ENCODE assay signal across 10 mouse cellular contexts in the genomic region with DNA sequence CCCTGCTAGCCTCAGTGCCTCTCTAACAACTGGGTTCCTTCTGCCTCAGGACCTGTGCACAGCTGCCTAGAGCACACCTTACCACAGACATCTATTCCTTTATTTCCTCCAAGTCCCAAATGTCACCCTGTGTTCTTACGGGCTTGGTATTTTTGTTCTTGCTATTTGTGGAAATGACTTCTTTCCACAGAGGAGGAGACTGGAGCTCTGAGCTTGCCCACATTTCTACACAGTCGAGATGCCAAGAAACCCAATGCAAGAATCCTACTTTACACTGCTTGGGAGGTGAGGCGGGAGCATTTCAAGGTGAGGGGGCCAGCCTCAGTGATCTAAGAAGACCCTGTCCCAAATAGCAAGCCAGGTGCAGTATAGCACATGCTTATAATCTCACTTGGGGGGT. TPM values are rescaled to one million over a fixed set of nuclear protein-coding genes. Genes with fewer than 3 reads are reported as not detected.
A peak's percentile ranks its signal among the peaks of the same experiment; 100 is the strongest.
DNase-seq lines count a peak whose midpoint lies in the region; ATAC-seq and TF ChIP-seq lines count a peak whose summit lies in the region.
"Had no signal": no experiment of that assay in that cellular context is flagged by ENCODE, and none has a peak within 500 bp of the region (broad histone marks: within the 10 kb centered on the region; RNA-seq: fewer than 3 reads in every experiment).

No protein-coding gene starts in this region.

- no peak for ATAC-seq in erythroblast, adult 5-6 weeks (replicated peaks; ENCODE audit: low FRiP score, poor library complexity, severe bottlenecking)
- ATAC-seq in megakaryocyte, adult 5-6 weeks (ENCODE audit: poor library complexity, severe bottlenecking), result no peak

- H3K4me3 ChIP-seq in erythroblast, embryonic 14.5 days (replicated peaks), result peak overlapping the region; percentile 33
- peak overlapping the region; percentile 38; the same call in 1 of the 2 replicates for H3K4me3 ChIP-seq in gastrocnemius, adult 2 months
- peak overlapping the region; percentile 83 for H3K4me3 ChIP-seq in megakaryocyte, embryonic 14.5 days (replicated peaks)
- H3K4me3 ChIP-seq: layer of hippocampus, adult 2 months; midbrain, embryonic 13.5 days had no signal

- peak overlapping the region; percentile 79 for H3K27ac ChIP-seq in gastrocnemius, adult 2 months
- H3K27ac ChIP-seq: hindbrain, postnatal 0 days; layer of hippocampus, adult 2 months; midbrain, embryonic 13.5 days had no signal

- intact Hi-C loops in gastrocnemius, adult 2 months (cut with DNase I), result loop anchor here (2.0 kb wide), 1 partner anchor 139 kb away; no protein-coding TSS in a partner anchor

- DNase-seq in gastrocnemius, adult 2 months, result no peak
- DNase-seq in gastrocnemius, adult 8-10 months (ENCODE audit: low spot score in 2 of 2), result no peak
- DNase-seq in telencephalon, adult 2 months (ENCODE audit: low read depth, low spot score), result peak; percentile 76

- peaks cover 43% of the 10 kb centered on the region for H3K36me3 ChIP-seq in erythroblast, embryonic 14.5 days (ENCODE audit: control insufficient read depth)
- peaks cover 52% of the 10 kb centered on the region for H3K36me3 ChIP-seq in megakaryocyte, embryonic 14.5 days (replicated peaks; ENCODE audit: low read length)
- H3K36me3 ChIP-seq: midbrain, embryonic 13.5 days had no signal

- H3K27me3 ChIP-seq in erythroblast, embryonic 14.5 days (ENCODE audit: control insufficient read depth), result no peaks in the 10 kb centered on the region
- peaks cover 3% of the 10 kb centered on the region for H3K27me3 ChIP-seq in megakaryocyte, embryonic 14.5 days (replicated peaks)
- H3K27me3 ChIP-seq: midbrain, embryonic 13.5 days had no signal

- H3K9me3 ChIP-seq in erythroblast, embryonic 14.5 days (ENCODE audit: control insufficient read depth, low read length), result no peaks in the 10 kb centered on the region
- H3K9me3 ChIP-seq in megakaryocyte, embryonic 14.5 days, result no peaks in the 10 kb centered on the region
- H3K9me3 ChIP-seq: midbrain, embryonic 13.5 days had no signal

- no peak for TF ChIP-seq CTCF in gastrocnemius, adult 2 months (IDR thresholded peaks at IDR 0.05)

- H3K4me1 ChIP-seq in erythroblast, embryonic 14.5 days (ENCODE audit: control insufficient read depth), result peaks cover 57% of the 10 kb centered on the region
- H3K4me1 ChIP-seq in megakaryocyte, embryonic 14.5 days, result peaks cover 76% of the 10 kb centered on the region
- H3K4me1 ChIP-seq: midbrain, embryonic 13.5 days had no signal

RNA-seq across cellular contexts. Expression of gene Abcb9, which starts 10.1 kb away (rescaled TPM):
- polyA plus RNA-seq in erythroblast, embryonic 14.5 days (2012), result 3.7 and 4.7 TPM in 2 replicates
- 13.8 and 15.5 TPM in 2 replicates for total RNA-seq in erythroblast, adult 5-6 weeks (2015; ENCODE audit: low replicate concordance)
- total RNA-seq in erythroblast, adult 5-6 weeks (2017; ENCODE audit: low replicate concordance), result 19.1 and 23.4 TPM in 2 replicates
- 10 to 100 TPM in 1 of 2 experiments, 1 to 10 TPM in 1; 7.1 to 11.9 TPM for total RNA-seq in gastrocnemius, adult 2 months (2021)
- total RNA-seq in gastrocnemius, adult 8-10 months (2022), result 1 to 10 TPM; 7.2 to 9.5 (median 8.8) TPM
- 23.8 and 51.5 TPM in 2 replicates for polyA plus RNA-seq in megakaryocyte, embryonic 14.5 days (2012; ENCODE audit: insufficient read depth, low replicate concordance)
- total RNA-seq in megakaryocyte, adult 5-6 weeks (2015), result 0.62 and 1.4 TPM in 2 replicates
- total RNA-seq in megakaryocyte, adult 5-6 weeks (2017), result 0.12 and 1.3 TPM in 2 replicates

RNA-seq across cellular contexts. Expression of gene Ogfod2, which starts 26.6 kb away (rescaled TPM):
- polyA plus RNA-seq in erythroblast, embryonic 14.5 days (2012), result 8.6 and 8.7 TPM in 2 replicates
- total RNA-seq in erythroblast, adult 5-6 weeks (2015; ENCODE audit: low replicate concordance), result 4.8 and 6.9 TPM in 2 replicates
- total RNA-seq in erythroblast, adult 5-6 weeks (2017; ENCODE audit: low replicate concordance), result 13.9 and 19.9 TPM in 2 replicates
- 10 to 100 TPM; 11.7 to 12.2 TPM for total RNA-seq in gastrocnemius, adult 2 months (2021)
- total RNA-seq in gastrocnemius, adult 8-10 months (2022), result 10 to 100 TPM; 15.4 to 19.7 (median 17.3) TPM
- 77.8 and 102 TPM in 2 replicates for polyA plus RNA-seq in megakaryocyte, embryonic 14.5 days (2012; ENCODE audit: insufficient read depth, low replicate concordance)
- 3.4 and 3.6 TPM in 2 replicates for total RNA-seq in megakaryocyte, adult 5-6 weeks (2015)
- total RNA-seq in megakaryocyte, adult 5-6 weeks (2017), result 2.6 and 6.4 TPM in 2 replicates

RNA-seq across cellular contexts. Expression of gene Arl6ip4, which starts 30.4 kb away (rescaled TPM):
- polyA plus RNA-seq in erythroblast, embryonic 14.5 days (2012), result 14.6 and 17.3 TPM in 2 replicates
- 18.4 and 22.9 TPM in 2 replicates for total RNA-seq in erythroblast, adult 5-6 weeks (2015; ENCODE audit: low replicate concordance)
- total RNA-seq in erythroblast, adult 5-6 weeks (2017; ENCODE audit: low replicate concordance), result 12.2 and 65.1 TPM in 2 replicates
- 10 to 100 TPM; 38.3 to 41.2 TPM for total RNA-seq in gastrocnemius, adult 2 months (2021)
- total RNA-seq in gastrocnemius, adult 8-10 months (2022), result 10 to 100 TPM; 36.7 to 46.8 (median 44.1) TPM
- 141 and 205 TPM in 2 replicates for polyA plus RNA-seq in megakaryocyte, embryonic 14.5 days (2012; ENCODE audit: insufficient read depth, low replicate concordance)
- 45.4 and 53.0 TPM in 2 replicates for total RNA-seq in megakaryocyte, adult 5-6 weeks (2015)
- 80.5 and 87.7 TPM in 2 replicates for total RNA-seq in megakaryocyte, adult 5-6 weeks (2017)

RNA-seq across cellular contexts. Expression of gene Vps37b, which starts 53.4 kb away (rescaled TPM):
- 19.6 and 21.1 TPM in 2 replicates for polyA plus RNA-seq in erythroblast, embryonic 14.5 days (2012)
- 14.4 and 27.9 TPM in 2 replicates for total RNA-seq in erythroblast, adult 5-6 weeks (2015; ENCODE audit: low replicate concordance)
- total RNA-seq in erythroblast, adult 5-6 weeks (2017; ENCODE audit: low replicate concordance), result 6.8 and 7.9 TPM in 2 replicates
- 1 to 10 TPM; 4.1 to 6.2 TPM for total RNA-seq in gastrocnemius, adult 2 months (2021)
- 1 to 10 TPM; 4.6 to 6.2 (median 5.1) TPM for total RNA-seq in gastrocnemius, adult 8-10 months (2022)
- polyA plus RNA-seq in megakaryocyte, embryonic 14.5 days (2012; ENCODE audit: insufficient read depth, low replicate concordance), result 437 and 1,468 TPM in 2 replicates
- total RNA-seq in megakaryocyte, adult 5-6 weeks (2015), result 28.9 and 29.2 TPM in 2 replicates
- 29.1 and 29.9 TPM in 2 replicates for total RNA-seq in megakaryocyte, adult 5-6 weeks (2017)

Comparison
In these comparisons a context has a peak if more than half of its experiments do, and no peak if none do; other contexts are left out.
1. H3K4me3 ChIP-seq: peak in every context shown above with its lines; median percentile 83 in megakaryocyte, embryonic 14.5 days; 38 in gastrocnemius, adult 2 months; 33 in erythroblast, embryonic 14.5 days.